8 mouse cellular contexts compared by ENCODE assay signal in genomic region chr10:121364306-121364705, GRCm38 (mm10). TPM values are rescaled to one million over a fixed set of nuclear protein-coding genes. Genes with fewer than 3 reads are reported as not detected.
DNase-seq lines count a peak whose midpoint lies in the region; ATAC-seq and TF ChIP-seq lines count a peak whose summit lies in the region.

No protein-coding gene starts in this region.

- H3K9ac ChIP-seq in intestine, embryonic 14.5 days (ENCODE audit: low read length): peak overlapping the region; percentile 78; the same call in 1 of the 2 replicates
- peak overlapping the region; percentile 82; the same call in 1 of the 2 replicates for H3K9ac ChIP-seq in midbrain, embryonic 15.5 days

- peaks cover 11% of the 10 kb centered on the region; the same call in 1 of the 2 replicates for H3K4me1 ChIP-seq in intestine, embryonic 14.5 days (replicated peaks; ENCODE audit: control insufficient read depth, insufficient read depth, low read length)
- H3K4me1 ChIP-seq in midbrain, embryonic 15.5 days: peaks cover 16% of the 10 kb centered on the region

- peak overlapping the region; percentile 85 for H3K4me2 ChIP-seq in intestine, embryonic 14.5 days (ENCODE audit: low read length)
- peak overlapping the region; percentile 77 for H3K4me2 ChIP-seq in midbrain, embryonic 15.5 days

- H3K36me3 ChIP-seq in intestine, embryonic 14.5 days (ENCODE audit: control insufficient read depth, insufficient read depth, low read length): 0 out of 2 replicates have a peak, but pooled peaks cover 3% of the 10 kb centered on the region
- H3K36me3 ChIP-seq in midbrain, embryonic 15.5 days (replicated peaks): no peaks in the 10 kb centered on the region

- DNase-seq in layer of hippocampus, adult 2 months (ENCODE audit: low spot score in 2 of 2): no peak
- no peak for DNase-seq in layer of hippocampus, adult 18-20 months (ENCODE audit: low spot score in 2 of 2)
- peak; percentile 21 to 28 for DNase-seq in cerebellum, postnatal 10 days
- DNase-seq in intestine, embryonic 14.5 days (ENCODE audit: low spot score): no peak
- DNase-seq in right cerebral cortex, postnatal 36 days (ENCODE audit: low spot score in 2 of 2): no peak
- no peak for DNase-seq in spleen, adult 18-20 months
- no peak for DNase-seq in frontal cortex, postnatal 10 days (ENCODE audit: low spot score in 2 of 2)

- 24% methylated on average over 15 of the region's 15 CpGs for WGBS in intestine, embryonic 14.5 days
- 29% methylated on average over 15 of the region's 15 CpGs for WGBS in midbrain, embryonic 15.5 days

- no peak for TF ChIP-seq CTCF in layer of hippocampus, adult 2 months (conservative IDR thresholded peaks at IDR 0.05)

- no peaks in the 10 kb centered on the region for H3K9me3 ChIP-seq in intestine, embryonic 14.5 days (ENCODE audit: control insufficient read depth, low read length)
- no peaks in the 10 kb centered on the region for H3K9me3 ChIP-seq in midbrain, embryonic 15.5 days

- H3K27ac ChIP-seq in layer of hippocampus, adult 2 months: peak overlapping the region; percentile 94
- no peak overlapping the region for H3K27ac ChIP-seq in intestine, embryonic 14.5 days (ENCODE audit: low read depth)
- H3K27ac ChIP-seq in midbrain, embryonic 15.5 days: no peak overlapping the region

- ATAC-seq in intestine, embryonic 14.5 days (replicated peaks; ENCODE audit: low FRiP score, low TSS enrichment, low read depth): peak; percentile 11; the same call in 1 of the 2 replicates
- ATAC-seq in midbrain, embryonic 15.5 days (replicated peaks): 0 out of 2 replicates have a peak, but pooled peaks have one; percentile 25

- no peaks in the 10 kb centered on the region for H3K27me3 ChIP-seq in intestine, embryonic 14.5 days (replicated peaks; ENCODE audit: control insufficient read depth, insufficient read depth, low read length)
- H3K27me3 ChIP-seq in midbrain, embryonic 15.5 days (replicated peaks): no peaks in the 10 kb centered on the region

- peak overlapping the region; percentile 66 for H3K4me3 ChIP-seq in layer of hippocampus, adult 2 months
- peak overlapping the region; percentile 76 for H3K4me3 ChIP-seq in intestine, embryonic 14.5 days (ENCODE audit: low read depth, low read length)
- peak overlapping the region; percentile 86 for H3K4me3 ChIP-seq in midbrain, embryonic 15.5 days

RNA-seq across cellular contexts. Expression of gene Gns, which starts 0.6 kb away (rescaled TPM):
- total RNA-seq in layer of hippocampus, adult 2 months (2021): 10 to 100 TPM; 78.8 to 83.5 TPM
- 10 to 100 TPM; 80.5 to 87.2 TPM for total RNA-seq in layer of hippocampus, adult 18-20 months (2021)
- 47.8 and 48.6 TPM in 2 replicates for polyA plus RNA-seq in intestine, embryonic 14.5 days (2014; fragmentation: Nextera tagmentation; extraction: Ambion mirVana)
- polyA plus RNA-seq in midbrain, embryonic 15.5 days (2015; fragmentation: Nextera tagmentation; extraction: Ambion mirVana): 38.8 and 40.7 TPM in 2 replicates

RNA-seq across cellular contexts. Expression of gene Tbc1d30, which starts 13.2 kb away (rescaled TPM):
- 10 to 100 TPM; 37.0 to 37.2 TPM for total RNA-seq in layer of hippocampus, adult 2 months (2021)
- total RNA-seq in layer of hippocampus, adult 18-20 months (2021): 10 to 100 TPM; 38.8 to 40.3 TPM
- 2.8 and 3.8 TPM in 2 replicates for polyA plus RNA-seq in intestine, embryonic 14.5 days (2014; fragmentation: Nextera tagmentation; extraction: Ambion mirVana)
- polyA plus RNA-seq in midbrain, embryonic 15.5 days (2015; fragmentation: Nextera tagmentation; extraction: Ambion mirVana): 12.7 and 14.1 TPM in 2 replicates

Comparison
In these comparisons a context has a peak if more than half of its experiments do, and no peak if none do; other contexts are left out.
1. DNase-seq: peak in cerebellum, postnatal 10 days (2 of 2); none in layer of hippocampus, adult 2 months (0 of 2), layer of hippocampus, adult 18-20 months (0 of 2), intestine, embryonic 14.5 days (single experiment), right cerebral cortex, postnatal 36 days (0 of 2), spleen, adult 18-20 months (0 of 2) and frontal cortex, postnatal 10 days (0 of 2).
2. Peak in every context shown above with its lines, with median percentiles within 50 percentile points of each other: H3K4me3 ChIP-seq.